Mouse (Mus musculus) embryonic facial prominence, embryonic 15.5 days (tissue): Measurements from ENCODE around the gene C2cd5. TPM values are rescaled to one million over a fixed set of nuclear protein-coding genes. Genes with fewer than 3 reads are reported as not detected.
A peak's percentile ranks its signal among the peaks of the same experiment; 100 is the strongest.

Experiments
- ATAC-seq: fragments of 200-750 bp; cut with Nextera tagmentation; 2 replicates; pipeline ENCODE4 v1.8.0; 2017; ENCODE audit warnings: low read depth, moderate TSS enrichment; ENCODE audit not compliant: insufficient number of reproducible peaks, low FRiP score, low TSS enrichment
- H3K27ac ChIP-seq: fragments of 300-500 bp; sonication (generic); replicated peaks from 2 replicates; pipeline ENCODE4 v1.5.1; 2015; ENCODE audit warnings: mild to moderate bottlenecking, inconsistent platforms
- H3K27me3 ChIP-seq: fragments of 300-500 bp; sonication (generic); 2 replicates; pipeline ENCODE4 v1.6.1; 2015; ENCODE audit warnings: inconsistent platforms
- H3K36me3 ChIP-seq: fragments of 300-500 bp; sonication (generic); 2 replicates; pipeline ENCODE4 v1.6.1; 2015; ENCODE audit warnings: mild to moderate bottlenecking, inconsistent platforms
- H3K4me1 ChIP-seq: fragments of 300-500 bp; sonication (generic); 2 replicates; pipeline ENCODE4 v1.6.1; 2015; ENCODE audit warnings: inconsistent platforms
- H3K4me2 ChIP-seq: fragments of 300-500 bp; sonication (generic); replicated peaks from 2 replicates; pipeline ENCODE4 v1.6.1; 2015; ENCODE audit warnings: mild to moderate bottlenecking, inconsistent platforms
- H3K4me3 ChIP-seq: fragments of 300-500 bp; sonication (generic); replicated peaks from 2 replicates; pipeline ENCODE4 v1.5.1; 2015; ENCODE audit warnings: mild to moderate bottlenecking, inconsistent platforms
- H3K9ac ChIP-seq: fragments of 300-500 bp; sonication (generic); 2 replicates; pipeline ENCODE4 v1.6.1; 2015; ENCODE audit warnings: inconsistent platforms
- H3K9me3 ChIP-seq: fragments of 300-500 bp; sonication (generic); replicated peaks from 2 replicates; pipeline ENCODE4 v1.6.1; 2016; ENCODE audit warnings: inconsistent platforms
- WGBS: fragments of 180-500 bp; shearing (Covaris S2); methylation state at CpG from one replicate; pipeline ENCODE4 v1.1.7; 2015; 5-methylcytosine and 5-hydroxymethylcytosine counted together
- polyA plus RNA-seq: library from polyadenylated mRNA; unstranded; fragments of >200 nt; fragmentation: Nextera tagmentation; extraction: Ambion mirVana; gene quantifications from 2 replicates; pipeline ENCODE4 v1.2.1, GENCODE M21; 2015

The C2cd5 gene
- polyA plus RNA-seq, 1 experiment from 2014 or later = 29.9 TPM

- H3K9ac ChIP-seq = no peak overlapping the region
- H3K9me3 ChIP-seq = no peaks in the 10 kb centered on the region
- peaks cover 17% of the 10 kb centered on the region for H3K36me3 ChIP-seq
- no peaks in the 10 kb centered on the region for H3K27me3 ChIP-seq
- no peak for ATAC-seq
- H3K4me1 ChIP-seq = no peaks in the 10 kb centered on the region
- no peak overlapping the region for H3K27ac ChIP-seq
- H3K4me2 ChIP-seq = no peak overlapping the region
- WGBS = 67% methylated on average over 8 of the region's 8 CpGs
- no peak overlapping the region for H3K4me3 ChIP-seq
Measured at GRCm38 (mm10) chr6:143072412-143073014, 27.4 kb downstream of the C2cd5 start.

- H3K36me3 ChIP-seq = peaks cover 12% of the 10 kb centered on the region; the same call in 1 of the 2 replicates
- no peak for ATAC-seq
- no peaks in the 10 kb centered on the region for H3K27me3 ChIP-seq
- H3K27ac ChIP-seq = no peak overlapping the region
- no peaks in the 10 kb centered on the region for H3K4me1 ChIP-seq
- H3K9ac ChIP-seq = no peak overlapping the region
- H3K4me2 ChIP-seq = no peak overlapping the region
- H3K4me3 ChIP-seq = no peak overlapping the region
- H3K9me3 ChIP-seq = no peaks in the 10 kb centered on the region
- 73% methylated on average over 9 of the region's 9 CpGs for WGBS
Measured at GRCm38 (mm10) chr6:143070736-143071135, 29.2 kb downstream of the C2cd5 start.

- Histone ChIP-seq H3K4me1 (no peaks in the 10 kb centered on the region), H3K9ac (no peak overlapping the region), H3K36me3 (peaks cover 10% of the 10 kb centered on the region; the same call in 1 of the 2 replicates), H3K4me3 (no peak overlapping the region), H3K27ac (no peak overlapping the region), H3K27me3 (no peaks in the 10 kb centered on the region), H3K9me3 (no peaks in the 10 kb centered on the region), H3K4me2 (no peak overlapping the region)
- ATAC-seq = no peak
- 78% methylated on average over 5 of the region's 5 CpGs for WGBS
Measured at GRCm38 (mm10) chr6:143070019-143070418, 29.9 kb downstream of the C2cd5 start.

DNA sequence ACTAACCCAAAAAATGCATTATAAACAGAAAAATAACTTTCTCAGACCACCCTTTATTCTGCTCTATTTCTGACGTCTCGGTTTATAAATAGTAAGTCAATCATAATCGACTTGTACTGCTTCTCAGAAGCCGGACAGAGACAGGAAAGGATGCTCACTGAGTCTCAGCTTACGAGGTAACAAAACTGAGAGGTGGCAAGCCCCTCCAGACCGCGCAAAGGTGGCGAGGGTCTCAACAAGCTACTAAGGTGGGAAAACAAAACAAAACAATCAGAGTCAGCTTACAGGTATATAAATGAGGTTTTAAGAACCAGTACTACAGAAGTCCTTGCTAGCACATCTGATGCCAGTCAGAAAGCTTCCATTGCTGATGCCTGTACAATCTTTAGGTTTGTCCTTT, 30.3 kb downstream of the C2cd5 start:
- H3K27me3 ChIP-seq = no peaks in the 10 kb centered on the region
- 86% methylated on average over 8 of the region's 8 CpGs for WGBS
- H3K4me3 ChIP-seq = no peak overlapping the region
- no peaks in the 10 kb centered on the region for H3K4me1 ChIP-seq
- no peak overlapping the region for H3K27ac ChIP-seq
- no peak overlapping the region for H3K9ac ChIP-seq
- H3K4me2 ChIP-seq = no peak overlapping the region
- H3K9me3 ChIP-seq = no peaks in the 10 kb centered on the region
- 0 out of 2 replicates have a peak, but pooled peaks cover 9% of the 10 kb centered on the region for H3K36me3 ChIP-seq
- no peak for ATAC-seq

- 71% methylated on average over 9 of the region's 9 CpGs for WGBS
- no peak overlapping the region for H3K4me2 ChIP-seq
- H3K36me3 ChIP-seq = 0 out of 2 replicates have a peak, but pooled peaks cover 6% of the 10 kb centered on the region
- H3K4me1 ChIP-seq = no peaks in the 10 kb centered on the region
- no peaks in the 10 kb centered on the region for H3K27me3 ChIP-seq
- H3K27ac ChIP-seq = no peak overlapping the region
- no peak overlapping the region for H3K4me3 ChIP-seq
- ATAC-seq = no peak
- H3K9ac ChIP-seq = no peak overlapping the region
- H3K9me3 ChIP-seq = no peaks in the 10 kb centered on the region
Measured at GRCm38 (mm10) chr6:143068181-143068915, 31.6 kb downstream of the C2cd5 start.

DNA sequence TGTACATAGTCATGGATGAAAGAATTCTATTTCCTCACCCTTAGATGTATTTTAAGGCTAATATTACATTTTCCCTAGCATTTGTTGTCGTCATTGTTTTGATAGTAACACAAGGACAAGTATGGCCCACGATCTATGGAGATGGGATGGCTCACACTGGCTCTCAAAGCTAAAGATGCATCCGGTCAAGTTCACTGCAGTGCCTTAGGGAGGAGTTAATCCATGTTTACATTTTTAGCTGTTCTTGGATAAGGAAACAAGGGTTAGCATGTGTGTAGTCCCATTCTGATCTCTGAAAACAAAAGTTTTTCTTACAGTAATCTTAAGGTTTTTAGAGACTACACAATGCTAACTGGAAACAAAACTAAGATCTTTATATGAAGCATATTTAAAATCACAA, 32.3 kb downstream of the C2cd5 start:
- H3K27me3 ChIP-seq = no peaks in the 10 kb centered on the region
- no peaks in the 10 kb centered on the region for H3K4me1 ChIP-seq
- no peak overlapping the region for H3K4me2 ChIP-seq
- H3K27ac ChIP-seq = no peak overlapping the region
- no peaks in the 10 kb centered on the region for H3K9me3 ChIP-seq
- no peak overlapping the region for H3K9ac ChIP-seq
- no peak for ATAC-seq
- 0 out of 2 replicates have a peak, but pooled peaks cover 6% of the 10 kb centered on the region for H3K36me3 ChIP-seq
- WGBS = 79% methylated on average over 3 of the region's 3 CpGs
- no peak overlapping the region for H3K4me3 ChIP-seq

DNA sequence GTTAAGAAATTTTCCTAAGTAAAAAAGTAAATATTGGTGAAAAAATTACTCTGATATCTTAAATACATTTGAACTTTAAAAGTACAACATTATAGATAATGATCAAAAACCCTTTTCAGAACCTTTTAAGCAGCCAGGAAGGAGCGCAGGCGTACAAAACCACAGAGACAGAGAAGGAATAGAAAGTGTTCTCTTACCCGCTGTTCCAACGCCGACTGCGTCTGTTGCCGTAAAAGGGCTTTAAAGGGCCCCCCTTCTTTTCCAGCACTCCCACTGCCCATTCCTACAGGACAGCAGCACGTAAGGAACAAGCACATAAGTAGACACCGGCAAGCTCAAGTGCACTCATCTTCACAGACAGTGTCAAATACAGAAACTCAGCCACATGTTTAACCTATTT, 33.1 kb downstream of the C2cd5 start:
- 89% methylated on average over 9 of the region's 9 CpGs for WGBS
- Histone ChIP-seq H3K4me2 (no peak overlapping the region), H3K9me3 (no peaks in the 10 kb centered on the region), H3K27me3 (no peaks in the 10 kb centered on the region), H3K9ac (no peak overlapping the region), H3K36me3 (0 out of 2 replicates have a peak, but pooled peaks cover 6% of the 10 kb centered on the region), H3K27ac (no peak overlapping the region), H3K4me3 (no peak overlapping the region), H3K4me1 (no peaks in the 10 kb centered on the region)
- ATAC-seq = no peak

DNA sequence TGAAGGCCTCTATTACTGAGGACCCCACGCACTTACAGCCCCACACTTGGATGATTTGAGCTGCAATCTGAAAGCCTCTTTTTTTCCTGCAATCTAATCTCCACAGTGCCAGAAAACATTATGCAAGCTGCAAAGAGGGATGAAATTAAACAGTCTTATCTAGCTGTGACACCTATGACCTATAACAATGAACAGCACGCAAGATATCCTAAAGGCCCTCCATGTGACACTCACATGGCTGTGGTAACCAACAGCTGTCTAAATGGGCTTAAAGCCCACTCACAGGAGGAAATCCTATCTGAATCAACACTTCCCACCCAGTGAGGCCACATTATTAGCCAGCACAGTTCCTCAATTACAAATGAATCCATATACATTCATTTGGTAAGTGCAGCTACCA, 35.9 kb downstream of the C2cd5 start:
- Histone ChIP-seq H3K27me3 (no peaks in the 10 kb centered on the region), H3K9me3 (no peaks in the 10 kb centered on the region), H3K27ac (no peak overlapping the region), H3K36me3 (0 out of 2 replicates have a peak, but pooled peaks cover 7% of the 10 kb centered on the region), H3K4me3 (no peak overlapping the region), H3K9ac (no peak overlapping the region), H3K4me1 (no peaks in the 10 kb centered on the region), H3K4me2 (no peak overlapping the region)
- ATAC-seq = no peak
- WGBS = 90% methylated on average over 2 of the region's 2 CpGs

DNA sequence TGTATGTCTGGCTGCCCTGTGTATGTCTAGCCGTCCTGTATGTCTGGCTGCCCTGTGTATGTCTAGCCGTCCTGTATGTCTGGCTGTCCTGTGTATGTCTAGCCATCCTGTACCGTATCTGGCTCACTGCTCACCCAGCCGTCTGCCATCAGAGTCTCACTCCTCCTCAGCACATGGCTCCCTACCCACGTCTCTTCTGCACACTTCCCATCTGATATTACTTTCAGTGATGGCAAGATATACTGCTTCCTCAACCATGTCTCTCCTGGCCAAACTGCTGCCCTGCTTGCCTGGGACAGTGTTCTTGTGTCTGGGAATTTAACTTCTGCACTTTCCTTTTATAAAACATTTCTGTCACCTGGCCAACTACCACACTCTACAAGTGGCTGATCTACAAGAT, 42.3 kb downstream of the C2cd5 start:
- no peaks in the 10 kb centered on the region for H3K9me3 ChIP-seq
- no peak overlapping the region for H3K27ac ChIP-seq
- 0 out of 2 replicates have a peak, but pooled peaks cover 4% of the 10 kb centered on the region for H3K36me3 ChIP-seq
- no peak overlapping the region for H3K4me3 ChIP-seq
- H3K27me3 ChIP-seq = no peaks in the 10 kb centered on the region
- H3K4me1 ChIP-seq = no peaks in the 10 kb centered on the region
- no peak for ATAC-seq
- no peak overlapping the region for H3K9ac ChIP-seq
- WGBS = 92% methylated on average over 5 of the region's 5 CpGs
- H3K4me2 ChIP-seq = no peak overlapping the region

DNA sequence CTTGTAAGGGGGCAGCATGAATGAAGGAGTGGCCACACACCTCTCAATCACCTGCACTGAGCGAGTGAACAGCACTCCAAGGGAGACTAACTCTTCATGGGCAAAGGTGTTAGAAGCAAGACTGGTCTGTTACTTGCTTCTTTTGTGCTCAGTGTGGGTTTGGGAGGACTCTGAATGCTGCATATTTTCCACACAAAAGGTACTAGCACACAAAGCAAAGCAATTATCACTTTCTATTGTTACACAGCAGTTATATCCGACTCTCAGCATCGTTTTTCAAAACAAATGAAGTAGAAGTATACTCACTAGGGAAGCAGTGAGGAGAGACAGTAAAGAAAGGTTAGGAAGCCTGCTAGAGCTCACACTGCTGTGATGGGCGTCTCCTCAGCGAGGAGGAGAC, 48.4 kb downstream of the C2cd5 start:
- Histone ChIP-seq H3K27me3 (no peaks in the 10 kb centered on the region), H3K27ac (no peak overlapping the region), H3K9ac (no peak overlapping the region), H3K9me3 (no peaks in the 10 kb centered on the region), H3K4me1 (no peaks in the 10 kb centered on the region), H3K4me2 (no peak overlapping the region), H3K4me3 (no peak overlapping the region), H3K36me3 (peaks cover 10% of the 10 kb centered on the region; the same call in 1 of the 2 replicates)
- 82% methylated on average over 5 of the region's 5 CpGs for WGBS
- ATAC-seq = no peak

DNA sequence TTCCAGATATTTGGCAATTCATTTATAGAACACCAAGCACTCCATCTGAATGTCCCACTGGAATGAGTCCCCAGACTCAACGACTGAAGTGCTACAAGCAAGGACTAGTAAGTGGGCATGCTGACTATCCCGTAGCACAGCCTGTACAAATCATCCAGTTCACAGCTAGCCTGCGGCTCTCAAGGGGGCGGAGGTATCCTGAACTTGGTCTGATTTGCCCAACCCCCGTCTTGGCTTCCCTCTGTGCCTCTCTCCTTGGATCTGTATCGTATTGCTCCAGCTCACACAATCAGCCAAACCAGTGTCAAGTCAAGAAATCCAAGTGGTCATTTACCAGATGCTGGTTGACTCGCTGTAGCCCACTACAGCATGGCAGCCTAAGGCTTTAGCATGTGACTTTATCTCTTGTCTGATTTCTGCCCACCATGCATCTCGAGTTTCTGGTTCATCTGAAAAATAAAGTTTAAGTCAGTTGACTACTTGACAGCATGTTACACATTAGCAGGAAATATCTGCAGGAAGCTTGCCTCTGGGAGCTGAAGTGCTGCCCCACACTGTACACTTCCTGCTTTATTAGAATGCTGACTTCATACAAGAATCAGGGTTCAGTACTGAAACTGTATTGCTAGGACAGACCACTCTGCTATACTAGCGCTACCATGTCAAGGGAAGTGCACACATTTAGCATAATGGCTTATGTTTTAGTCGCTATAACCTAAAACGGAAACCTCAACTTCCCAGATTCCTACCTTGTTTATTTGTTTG, 50.0 kb downstream of the C2cd5 start:
- H3K9ac ChIP-seq = no peak overlapping the region
- 0 out of 2 replicates have a peak overlapping the region, but pooled peaks have one; percentile 11 for H3K27ac ChIP-seq
- H3K4me3 ChIP-seq = no peak overlapping the region
- H3K4me2 ChIP-seq = no peak overlapping the region
- H3K9me3 ChIP-seq = no peaks in the 10 kb centered on the region
- H3K36me3 ChIP-seq = peaks cover 10% of the 10 kb centered on the region; the same call in 1 of the 2 replicates
- H3K27me3 ChIP-seq = no peaks in the 10 kb centered on the region
- no peak for ATAC-seq
- H3K4me1 ChIP-seq = no peaks in the 10 kb centered on the region
- 73% methylated on average over 11 of the region's 11 CpGs for whole genome bisulfite sequencing
